Mouse (Mus musculus): ENCODE results near the gene Adamts18.

The Adamts18 gene

DNA sequence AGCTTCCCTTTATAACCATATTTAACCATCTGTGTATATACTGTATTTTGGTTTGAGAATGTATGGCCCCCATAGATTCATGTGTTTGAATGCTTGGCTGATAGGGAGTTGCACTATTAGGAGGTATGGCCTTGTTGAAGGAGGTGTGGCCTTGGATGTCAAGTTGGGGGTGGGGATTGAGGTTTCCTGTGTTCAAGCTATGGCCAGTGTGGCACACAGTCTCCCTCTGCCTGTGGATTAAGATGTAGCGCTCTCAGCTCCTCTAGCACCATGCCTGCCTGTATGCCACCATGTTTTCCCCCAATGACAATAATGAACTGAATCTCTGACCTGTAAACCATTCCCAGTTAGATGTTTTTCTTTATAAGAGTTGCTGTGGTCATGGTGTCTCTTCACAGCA is 188.4 kb downstream of the Adamts18 start:
- no peak for DNase-seq (ENCODE audit: low spot score)

DNA sequence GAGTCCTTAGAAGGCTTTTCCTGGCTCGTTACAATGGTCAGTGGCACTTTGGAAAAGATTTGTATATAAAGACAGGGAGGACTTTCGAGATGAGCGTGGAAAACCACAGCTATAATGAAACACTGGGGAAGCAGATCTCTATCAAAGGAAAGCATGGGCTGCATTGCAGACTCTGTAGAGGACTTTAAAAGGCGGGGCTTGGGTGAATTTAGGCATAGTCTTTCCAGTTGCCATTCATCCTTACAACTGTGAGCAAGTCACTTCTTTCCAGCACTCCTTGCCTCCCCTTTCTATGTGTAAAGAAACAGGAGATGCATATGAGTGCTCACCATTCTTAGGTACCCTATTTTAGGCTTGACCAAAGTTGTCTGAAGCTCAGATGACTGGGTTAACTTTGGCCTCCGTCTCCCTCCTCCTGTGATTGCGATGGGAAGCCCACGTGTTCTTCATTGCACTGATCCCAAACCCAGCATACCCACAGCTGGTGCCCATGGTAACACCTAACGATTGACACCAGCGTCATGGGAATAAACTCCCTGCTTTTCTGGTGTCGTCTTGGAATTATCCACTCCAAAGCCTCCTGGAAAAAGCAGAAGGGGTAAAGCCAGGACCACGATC is 191.7 kb downstream of the Adamts18 start:
- DNase-seq (ENCODE audit: low spot score), result no peak

DNA sequence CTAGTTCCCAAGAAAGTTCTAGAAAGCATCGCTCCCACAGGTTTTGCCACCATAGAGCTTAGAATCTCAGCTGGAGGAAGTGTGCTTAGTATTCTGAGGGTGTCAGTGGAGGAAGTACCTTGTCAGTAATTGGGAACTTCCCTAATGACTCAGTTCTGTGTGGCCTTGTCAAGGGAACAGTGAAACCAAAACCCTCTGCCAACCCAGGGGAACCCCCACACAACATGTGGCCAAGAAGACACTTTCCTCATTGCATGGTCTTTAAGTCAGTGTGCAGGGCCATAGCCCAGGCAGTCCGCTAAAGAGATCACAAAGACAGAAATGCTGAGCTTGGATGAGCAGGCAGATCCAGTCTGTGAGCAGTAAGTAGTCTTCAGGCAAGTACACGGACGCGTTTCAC is 192.4 kb downstream of the Adamts18 start:
- DNase-seq (ENCODE audit: low spot score), result no peak

DNA sequence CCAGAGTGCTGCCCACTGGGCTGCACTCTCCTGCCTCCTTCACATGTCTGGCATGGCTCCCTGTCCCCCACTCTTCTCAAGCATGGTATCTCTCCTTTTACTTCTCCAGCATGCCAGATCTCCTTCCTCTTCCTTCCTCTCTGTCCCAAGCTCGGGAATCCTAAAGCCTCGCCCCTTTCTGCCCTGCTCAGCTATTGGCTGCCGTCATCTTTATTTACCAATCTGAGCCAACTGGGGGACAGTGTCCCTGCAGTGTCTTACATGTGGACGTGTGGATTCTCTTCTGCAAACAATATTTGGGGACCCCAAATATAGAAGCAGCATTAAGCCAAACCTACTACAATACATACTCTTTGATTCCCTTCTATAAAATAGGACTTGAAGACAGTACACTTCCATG is 195.4 kb downstream of the Adamts18 start:
- DNase-seq (ENCODE audit: low spot score), result no peak

DNA sequence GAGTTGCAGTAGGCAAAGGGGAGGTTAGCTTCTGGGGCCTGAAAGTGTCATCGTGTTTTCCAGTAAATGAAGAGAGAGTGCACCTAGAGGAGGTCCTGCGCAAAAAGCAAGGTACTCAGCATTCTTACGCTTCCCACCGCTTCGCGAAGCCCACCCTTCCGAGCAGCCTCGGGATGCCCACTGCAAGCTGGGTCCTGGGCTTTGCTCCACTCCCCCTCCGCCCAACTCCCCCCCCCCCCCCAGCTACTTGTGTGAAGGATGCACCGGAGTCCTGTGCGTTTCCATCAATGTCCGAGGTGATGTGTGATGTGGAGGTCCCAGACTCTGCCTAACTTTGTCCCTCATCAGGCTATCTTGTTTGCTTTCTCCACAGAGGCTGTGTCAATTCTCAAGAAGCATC is 196.1 kb downstream of the Adamts18 start:
- no peak for DNase-seq (ENCODE audit: low spot score)
